Mouse (Mus musculus) kidney, postnatal 0 days (tissue): Measurements from ENCODE around the gene Olfr661. TPM values are rescaled to one million over a fixed set of nuclear protein-coding genes. Genes with fewer than 3 reads are reported as not detected.

Experiments
- ATAC-seq: fragments of 200-750 bp; cut with Nextera tagmentation; replicated peaks from 2 replicates; pipeline ENCODE4 v1.8.0; 2017; ENCODE audit warnings: low read depth, moderate number of reproducible peaks, moderate TSS enrichment, moderate library complexity; ENCODE audit not compliant: low FRiP score
- DNase-seq: peaks from one replicate; pipeline ENCODE4 v3.0.0-alpha.2; 2016; ENCODE audit warnings: low spot score
- H3K27ac ChIP-seq: fragments of 300-500 bp; sonication (generic); 2 replicates; pipeline ENCODE4 v1.5.1; 2014; ENCODE audit warnings: mild to moderate bottlenecking
- H3K27me3 ChIP-seq: fragments of 300-500 bp; sonication (generic); 2 replicates; pipeline ENCODE4 v1.6.1; 2014; ENCODE audit warnings: low read length, mixed read lengths; ENCODE audit not compliant: insufficient read depth
- H3K36me3 ChIP-seq: fragments of 300-500 bp; sonication (generic); 2 replicates; pipeline ENCODE4 v1.6.1; 2014; ENCODE audit warnings: low read length, mixed read lengths; ENCODE audit not compliant: insufficient read depth
- H3K4me1 ChIP-seq: fragments of 300-500 bp; sonication (generic); replicated peaks from 2 replicates; pipeline ENCODE4 v1.6.1; 2014; ENCODE audit warnings: antibody characterized with exemption, low read length, mixed read lengths; ENCODE audit not compliant: insufficient read depth
- H3K4me2 ChIP-seq: fragments of 300-500 bp; sonication (generic); 2 replicates; pipeline ENCODE4 v1.6.1; 2014; ENCODE audit warnings: mild to moderate bottlenecking, low read length, moderate library complexity, mixed read lengths
- H3K4me3 ChIP-seq: fragments of 300-500 bp; sonication (generic); replicated peaks from 2 replicates; pipeline ENCODE4 v1.5.1; 2014; ENCODE audit warnings: low read depth, low read length
- H3K9ac ChIP-seq: fragments of 300-500 bp; sonication (generic); 2 replicates; pipeline ENCODE4 v1.6.1; 2014; ENCODE audit warnings: low read depth, low read length
- H3K9me3 ChIP-seq: fragments of 300-500 bp; sonication (generic); replicated peaks from 2 replicates; pipeline ENCODE4 v1.6.1; 2016; ENCODE audit warnings: low read length, inconsistent platforms, mixed read lengths
- CTCF ChIP-seq: IDR thresholded peaks from 2 replicates; pipeline ENCODE4 v1.5.1; 2016; ENCODE audit warnings: antibody characterized with exemption, low read depth, mild to moderate bottlenecking, moderate library complexity
- WGBS: fragments of 180-500 bp; shearing (Covaris S2); extraction: QIAGEN DNeasy Blood & Tissue Kit; methylation state at CpG from one replicate; pipeline ENCODE4 v1.1.7; 2014; 5-methylcytosine and 5-hydroxymethylcytosine counted together
- polyA plus RNA-seq: library from polyadenylated mRNA; unstranded; fragments of >200 nt; fragmentation: Nextera tagmentation; extraction: Ambion mirVana; gene quantifications from 2 replicates; pipeline ENCODE4 v1.2.1, GENCODE M21; 2015

Gene Olfr661
- polyA plus RNA-seq = not detected in 2 replicates

DNA sequence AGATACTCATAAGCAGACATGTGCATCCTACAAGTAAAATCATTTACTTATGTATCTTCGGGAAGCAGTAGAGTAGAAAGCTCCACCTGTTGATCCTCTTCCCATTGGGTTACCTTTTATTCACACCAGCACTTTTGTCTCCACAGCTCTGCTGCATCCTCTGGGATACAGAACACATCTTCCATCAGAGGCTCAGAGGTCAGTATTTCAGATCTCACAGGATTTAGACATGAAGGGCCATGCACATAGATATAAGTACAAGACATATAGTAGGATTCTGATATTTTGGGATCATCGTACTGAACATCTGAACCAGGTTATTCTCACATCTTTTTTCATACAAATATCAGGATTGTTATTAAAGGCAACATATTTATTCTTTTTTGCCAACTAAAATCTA, at the start of gene Olfr661:
Gene Olfr661 (plus strand): TSS at position 301 of the 400 bp plus-strand sequence.
- Histone ChIP-seq H3K36me3 (no peaks in the 10 kb centered on the region), H3K9ac (no peak within 1 kb of the TSS), H3K27me3 (no peaks in the 10 kb centered on the region), H3K4me3 (no peak within 1 kb of the TSS), H3K4me1 (no peaks in the 10 kb centered on the region), H3K9me3 (no peaks in the 10 kb centered on the region), H3K4me2 (no peak within 1 kb of the TSS), H3K27ac (no peak within 1 kb of the TSS)
- TF ChIP-seq CTCF = no peak
- DNase-seq = no peak
- 93% methylated on average over 2 of the region's 2 CpGs for WGBS
- no peak for ATAC-seq

DNA sequence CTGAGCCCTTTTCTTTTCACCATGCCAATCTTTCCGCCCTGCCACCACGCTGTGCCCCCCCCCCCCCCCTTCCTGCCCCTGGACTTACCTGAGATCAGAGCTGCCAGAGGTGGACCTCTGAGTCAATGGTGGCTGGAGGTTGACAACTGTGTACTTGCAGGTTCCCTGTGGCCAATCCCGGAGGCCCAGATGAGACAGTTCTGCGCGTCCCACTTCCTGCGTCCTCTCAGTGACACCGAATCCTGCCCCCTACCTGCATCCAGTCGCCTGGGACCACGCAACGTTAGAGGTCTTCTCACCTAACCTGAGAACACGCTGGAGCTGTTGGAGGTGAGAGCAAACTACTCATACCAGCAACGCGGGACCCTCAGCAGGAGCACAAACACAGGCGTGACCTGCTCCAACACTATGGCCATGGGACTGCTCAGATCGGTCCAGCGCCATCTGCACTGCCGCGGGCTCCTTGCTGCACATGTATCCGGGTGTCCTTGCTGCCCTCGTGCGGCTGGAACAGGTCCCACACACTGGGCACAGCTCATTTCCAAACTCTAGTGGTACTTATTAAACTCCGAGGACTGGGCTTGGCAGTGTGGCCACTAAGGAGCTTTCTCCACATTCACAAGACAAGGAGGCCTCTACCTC, 39.3 kb upstream of the Olfr661 start, which contains the start of gene Olfr658:
Gene Olfr658 (minus strand): TSS at position 465 of the 642 bp plus-strand sequence.
- H3K27me3 ChIP-seq = no peaks in the 10 kb centered on the region
- no peak within 1 kb of the TSS for H3K27ac ChIP-seq
- peak; percentile 59 for DNase-seq
- H3K9ac ChIP-seq = no peak within 1 kb of the TSS
- no peak within 1 kb of the TSS for H3K4me3 ChIP-seq
- H3K4me2 ChIP-seq = peak within 1 kb of the TSS; percentile 40; the same call in 1 of the 2 replicates
- H3K9me3 ChIP-seq = no peaks in the 10 kb centered on the region
- peak; percentile 87 for ATAC-seq
- no peaks in the 10 kb centered on the region for H3K4me1 ChIP-seq
- peak; percentile 65 for TF ChIP-seq CTCF
- H3K36me3 ChIP-seq = no peaks in the 10 kb centered on the region
- 41% methylated on average over 21 of the region's 22 CpGs for WGBS

DNA sequence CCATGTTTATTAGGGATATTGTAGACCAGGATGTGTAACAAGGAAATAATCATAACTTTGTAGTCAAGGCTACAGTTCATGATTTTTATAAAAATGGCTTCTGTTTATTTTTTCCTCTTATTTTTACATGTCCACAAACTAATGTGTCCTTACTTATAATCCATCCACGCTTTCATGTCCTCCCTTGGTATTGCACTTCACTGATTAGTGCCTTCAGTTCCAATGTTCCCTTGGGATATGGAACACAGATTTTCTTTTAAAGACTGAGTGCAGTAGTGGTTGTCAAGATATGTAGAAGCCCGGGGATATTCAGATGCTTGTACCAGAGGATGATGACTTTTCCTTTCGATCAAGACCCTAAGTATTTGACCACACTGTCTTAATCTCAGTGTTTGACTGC, 19.8 kb upstream of the Olfr661 start, which contains the start of gene Olfr659:
Gene Olfr659 (plus strand): TSS at position 301 of the 400 bp plus-strand sequence.
- no peak within 1 kb of the TSS for H3K4me3 ChIP-seq
- no peak for ATAC-seq

More for the DNA sequence above, 19.8 kb upstream of the Olfr661 start, which contains the start of gene Olfr659:
- H3K4me1 ChIP-seq = no peaks in the 10 kb centered on the region
- no peaks in the 10 kb centered on the region for H3K27me3 ChIP-seq
- WGBS = 94% methylated on average over 3 of the region's 3 CpGs
- H3K4me2 ChIP-seq = no peak within 1 kb of the TSS
- H3K36me3 ChIP-seq = no peaks in the 10 kb centered on the region
- DNase-seq = no peak
- no peak for TF ChIP-seq CTCF
- no peaks in the 10 kb centered on the region for H3K9me3 ChIP-seq
- no peak within 1 kb of the TSS for H3K27ac ChIP-seq
- no peak within 1 kb of the TSS for H3K9ac ChIP-seq

Other genes starting within 250 kb of the Olfr661 start
- 3.7 and 4.5 TPM in 2 replicates for gene Trim30a, start 221.3 kb upstream of the Olfr661 start, polyA plus RNA-seq
- gene Trim30d, start 178.7 kb upstream of the Olfr661 start, polyA plus RNA-seq = 0.78 and 1.2 TPM in 2 replicates
- gene Olfr651, start 136.4 kb upstream of the Olfr661 start, polyA plus RNA-seq = not detected in 2 replicates
- not detected in 2 replicates for gene Olfr652, start 125.6 kb upstream of the Olfr661 start, polyA plus RNA-seq
- gene Olfr653, start 109.2 kb upstream of the Olfr661 start, polyA plus RNA-seq = not detected in 2 replicates
- not detected in 2 replicates for gene Olfr654, start 99.5 kb upstream of the Olfr661 start, polyA plus RNA-seq
- not detected in 2 replicates for gene Olfr655, start 84.7 kb upstream of the Olfr661 start, polyA plus RNA-seq
- not detected in 2 replicates for gene Olfr656, start 72.5 kb upstream of the Olfr661 start, polyA plus RNA-seq
- not detected in 2 replicates for gene Olfr657, start 61.7 kb upstream of the Olfr661 start, polyA plus RNA-seq
- 0.04 TPM in 1 of 2 replicates, not detected in the other for gene Olfr658, start 39.2 kb upstream of the Olfr661 start, polyA plus RNA-seq
- not detected in 2 replicates for gene Olfr659, start 19.7 kb upstream of the Olfr661 start, polyA plus RNA-seq
- not detected in 2 replicates for gene Usp17le, start 91.0 kb downstream of the Olfr661 start, polyA plus RNA-seq
- not detected in 2 replicates for gene Usp17lb, start 156.1 kb downstream of the Olfr661 start, polyA plus RNA-seq
- not detected in 2 replicates for gene Usp17la, start 170.5 kb downstream of the Olfr661 start, polyA plus RNA-seq
- gene Olfr665, start 191.5 kb downstream of the Olfr661 start, polyA plus RNA-seq = not detected in 2 replicates
- not detected in 2 replicates for gene Olfr666, start 209.5 kb downstream of the Olfr661 start, polyA plus RNA-seq
- not detected in 2 replicates for gene Olfr667, start 235.0 kb downstream of the Olfr661 start, polyA plus RNA-seq
- not detected in 2 replicates for gene Olfr668, start 241.6 kb downstream of the Olfr661 start, polyA plus RNA-seq
- gene Olfr669, start 247.7 kb downstream of the Olfr661 start, polyA plus RNA-seq = not detected in 2 replicates